Mouse (Mus musculus) left cerebral cortex, adult 18-20 months (tissue): Measurements from ENCODE around the gene Peli2. TPM values are rescaled to one million over a fixed set of nuclear protein-coding genes. Genes with fewer than 3 reads are reported as not detected.
A peak's percentile ranks its signal among the peaks of the same experiment; 100 is the strongest.

ENCODE experiments used
- DNase-seq, 2 experiments: peaks; one replicate each; pipeline ENCODE4 v3.0.0; 2021 to 2022; ENCODE audit warnings: low spot score in 2 of 2, mixed read lengths in 1 of 2
- total RNA-seq, 2 experiments: library from RNA; stranded (reverse); gene quantifications; 2 replicates each; pipeline ENCODE4 v1.2.3; 2021

The Peli2 gene
- total RNA-seq, 2 experiments from 2014 or later = 12.7 to 20.8 TPM

- DNase-seq = no peak
These were observed 65.7 kb downstream of the Peli2 start for GRCm38 (mm10) chr14:48186302-48186701.

- no peak for DNase-seq
These were observed 66.5 kb downstream of the Peli2 start for GRCm38 (mm10) chr14:48187100-48187499.

- peak; percentile 26 to 37 for DNase-seq
These were observed 68.7 kb downstream of the Peli2 start for GRCm38 (mm10) chr14:48189330-48189729.

- no peak for DNase-seq
These were observed 70.3 kb downstream of the Peli2 start for GRCm38 (mm10) chr14:48190946-48191345.

- no peak for DNase-seq
These were observed 71.3 kb downstream of the Peli2 start for GRCm38 (mm10) chr14:48191925-48192324.

- no peak for DNase-seq
These were observed 76.2 kb downstream of the Peli2 start for GRCm38 (mm10) chr14:48196804-48197203.

- DNase-seq = no peak
These were observed 76.7 kb downstream of the Peli2 start for GRCm38 (mm10) chr14:48197287-48197686.

GRCm38 (mm10) chr14:48198190-48198954 is 77.7 kb downstream of the Peli2 start:
- DNase-seq = no peak

GRCm38 (mm10) chr14:48198957-48199356 is 78.3 kb downstream of the Peli2 start:
- DNase-seq = no peak

- no peak for DNase-seq
These were observed 78.9 kb downstream of the Peli2 start for GRCm38 (mm10) chr14:48199506-48199905.

- no peak for DNase-seq
These were observed 79.7 kb downstream of the Peli2 start for GRCm38 (mm10) chr14:48200291-48200690.

- no peak for DNase-seq
These were observed 80.2 kb downstream of the Peli2 start for GRCm38 (mm10) chr14:48200788-48201187.

- no peak for DNase-seq
These were observed 80.8 kb downstream of the Peli2 start for GRCm38 (mm10) chr14:48201403-48201802.

GRCm38 (mm10) chr14:48202096-48203036 is 81.7 kb downstream of the Peli2 start:
- no peak for DNase-seq

- no peak for DNase-seq
These were observed 84.4 kb downstream of the Peli2 start for GRCm38 (mm10) chr14:48205044-48205443.

- no peak for DNase-seq
These were observed 85.0 kb downstream of the Peli2 start for GRCm38 (mm10) chr14:48205635-48206034.

- peak; percentile 41 to 49 for DNase-seq
These were observed 86.5 kb downstream of the Peli2 start for GRCm38 (mm10) chr14:48207119-48207518.

GRCm38 (mm10) chr14:48207746-48208640 is 87.4 kb downstream of the Peli2 start:
- DNase-seq = no peak

GRCm38 (mm10) chr14:48209436-48209835 is 88.8 kb downstream of the Peli2 start:
- DNase-seq = no peak

- no peak for DNase-seq
These were observed 89.5 kb downstream of the Peli2 start for GRCm38 (mm10) chr14:48210089-48210488.

- DNase-seq = no peak
These were observed 90.9 kb downstream of the Peli2 start for GRCm38 (mm10) chr14:48211526-48211925.
